Mouse (Mus musculus): ENCODE measurements around the gene Ddx52. TPM values are rescaled to one million over a fixed set of nuclear protein-coding genes. Genes with fewer than 3 reads are reported as not detected.

Gene Ddx52
- 18.2 and 19.0 TPM in 2 replicates for polyA plus RNA-seq (2012; rRNA removed)

- DNase-seq (ENCODE audit: low read depth), result peak; percentile 97
- TF ChIP-seq CTCF (IDR thresholded peaks at IDR 0.05; ENCODE audit: borderline replicate concordance, extremely low read depth, insufficient read depth, insufficient read length), result no peak
- peak; percentile 47; the same call in 1 of the 2 replicates for TF ChIP-seq POLR2A (IDR thresholded peaks at IDR 0.05; ENCODE audit: borderline replicate concordance, extremely low read depth, insufficient read depth, insufficient read length, poor library complexity, severe bottlenecking)
Observed at GRCm38 (mm10) chr11:83941950-83942840, at the start of gene Ddx52. Gene Ddx52 (plus strand): TSS chr11:83942062.

GRCm38 (mm10) chr11:83893325-83893724 lies 48.5 kb upstream of the Ddx52 start:
- DNase-seq (ENCODE audit: low read depth), result no peak
- TF ChIP-seq CTCF (IDR thresholded peaks at IDR 0.05; ENCODE audit: borderline replicate concordance, extremely low read depth, insufficient read depth, insufficient read length) (no peak), POLR2A (IDR thresholded peaks at IDR 0.05; ENCODE audit: borderline replicate concordance, extremely low read depth, insufficient read depth, insufficient read length, poor library complexity, severe bottlenecking) (no peak)

- TF ChIP-seq POLR2A (IDR thresholded peaks at IDR 0.05; ENCODE audit: borderline replicate concordance, extremely low read depth, insufficient read depth, insufficient read length, poor library complexity, severe bottlenecking) (no peak), CTCF (IDR thresholded peaks at IDR 0.05; ENCODE audit: borderline replicate concordance, extremely low read depth, insufficient read depth, insufficient read length) (no peak)
- no peak for DNase-seq (ENCODE audit: low read depth)
Observed at GRCm38 (mm10) chr11:83896430-83897410, 45.1 kb upstream of the Ddx52 start.

GRCm38 (mm10) chr11:83897569-83897968 lies 44.3 kb upstream of the Ddx52 start:
- DNase-seq (ENCODE audit: low read depth), result no peak
- TF ChIP-seq CTCF (IDR thresholded peaks at IDR 0.05; ENCODE audit: borderline replicate concordance, extremely low read depth, insufficient read depth, insufficient read length) (no peak), POLR2A (IDR thresholded peaks at IDR 0.05; ENCODE audit: borderline replicate concordance, extremely low read depth, insufficient read depth, insufficient read length, poor library complexity, severe bottlenecking) (no peak)

DNA sequence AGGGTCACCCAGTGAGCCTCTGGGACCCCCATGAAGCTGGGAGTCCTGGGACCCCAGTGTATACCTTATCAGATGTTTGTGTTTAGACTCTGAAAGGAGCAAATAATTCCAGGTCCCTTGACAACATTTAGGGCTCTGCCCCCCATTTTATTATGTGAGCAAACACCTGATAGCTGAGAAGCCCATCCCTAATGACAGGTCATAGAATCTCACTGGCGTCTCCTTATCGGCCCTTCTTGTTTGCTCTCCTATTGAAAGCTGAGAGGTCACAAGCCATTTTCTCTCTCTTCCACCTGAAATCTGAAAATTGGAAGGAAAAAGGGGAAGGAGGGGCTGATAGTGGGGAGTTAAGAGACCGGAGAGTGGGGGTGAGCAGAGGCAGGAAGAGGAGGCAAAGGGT lies 39.0 kb upstream of the Ddx52 start:
- no peak for DNase-seq (ENCODE audit: low read depth)
- TF ChIP-seq CTCF (IDR thresholded peaks at IDR 0.05; ENCODE audit: borderline replicate concordance, extremely low read depth, insufficient read depth, insufficient read length) (no peak), POLR2A (IDR thresholded peaks at IDR 0.05; ENCODE audit: borderline replicate concordance, extremely low read depth, insufficient read depth, insufficient read length, poor library complexity, severe bottlenecking) (no peak)

DNA sequence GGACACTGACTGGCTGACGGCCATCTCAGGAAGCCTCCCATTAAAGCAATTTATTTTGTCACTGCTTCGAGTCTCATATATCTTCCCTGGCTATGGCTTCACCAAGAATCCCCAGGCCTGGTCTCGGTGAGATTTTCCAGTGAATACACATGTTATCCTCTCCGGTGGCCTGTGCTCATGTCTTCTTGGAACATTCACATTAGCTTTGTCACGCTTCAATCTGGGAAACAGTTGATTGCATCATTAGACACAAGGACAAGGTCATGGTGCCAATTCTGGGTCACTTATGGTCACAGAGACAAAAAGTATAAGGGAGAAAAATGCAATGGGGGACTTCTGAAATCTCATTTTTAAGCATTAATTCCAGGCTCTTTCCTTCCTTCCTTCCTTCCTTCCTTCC lies 36.1 kb upstream of the Ddx52 start:
- no peak for TF ChIP-seq POLR2A (IDR thresholded peaks at IDR 0.05; ENCODE audit: borderline replicate concordance, extremely low read depth, insufficient read depth, insufficient read length, poor library complexity, severe bottlenecking)
- TF ChIP-seq CTCF (IDR thresholded peaks at IDR 0.05; ENCODE audit: borderline replicate concordance, extremely low read depth, insufficient read depth, insufficient read length), result no peak
- DNase-seq (ENCODE audit: low read depth), result no peak

- no peak for TF ChIP-seq CTCF (IDR thresholded peaks at IDR 0.05; ENCODE audit: borderline replicate concordance, extremely low read depth, insufficient read depth, insufficient read length)
- TF ChIP-seq POLR2A (IDR thresholded peaks at IDR 0.05; ENCODE audit: borderline replicate concordance, extremely low read depth, insufficient read depth, insufficient read length, poor library complexity, severe bottlenecking), result no peak
Observed at GRCm38 (mm10) chr11:83908376-83908775, 33.5 kb upstream of the Ddx52 start.

GRCm38 (mm10) chr11:83913824-83914311 lies 28.0 kb upstream of the Ddx52 start:
- DNase-seq (ENCODE audit: low read depth), result no peak
- no peak for TF ChIP-seq POLR2A (IDR thresholded peaks at IDR 0.05; ENCODE audit: borderline replicate concordance, extremely low read depth, insufficient read depth, insufficient read length, poor library complexity, severe bottlenecking)
- no peak for TF ChIP-seq CTCF (IDR thresholded peaks at IDR 0.05; ENCODE audit: borderline replicate concordance, extremely low read depth, insufficient read depth, insufficient read length)

More at GRCm38 (mm10) chr11:83908376-83908775, 33.5 kb upstream of the Ddx52 start:
- DNase-seq (ENCODE audit: low read depth), result peak; percentile 4

DNA sequence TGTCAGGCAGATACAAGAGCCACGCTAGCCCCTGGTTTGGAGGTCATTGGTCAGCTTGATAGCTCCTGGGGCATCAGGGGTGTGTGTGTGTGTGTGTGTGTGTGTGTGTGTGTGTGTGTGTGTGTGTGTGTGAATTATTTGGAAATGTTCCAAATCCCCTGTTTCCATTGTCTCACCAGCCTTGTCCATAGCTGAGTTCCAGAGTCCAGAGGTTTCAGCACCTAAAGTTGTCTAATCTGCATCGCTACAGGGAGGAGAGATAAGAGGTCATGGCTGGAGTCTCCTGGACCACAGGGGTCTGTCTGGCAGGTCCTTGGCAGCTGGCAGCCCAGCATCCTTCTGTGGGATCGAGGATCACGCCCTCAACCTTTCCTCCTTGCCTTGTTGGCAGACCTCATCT lies 27.4 kb upstream of the Ddx52 start:
- DNase-seq (ENCODE audit: low read depth), result no peak
- no peak for TF ChIP-seq POLR2A (IDR thresholded peaks at IDR 0.05; ENCODE audit: borderline replicate concordance, extremely low read depth, insufficient read depth, insufficient read length, poor library complexity, severe bottlenecking)
- no peak for TF ChIP-seq CTCF (IDR thresholded peaks at IDR 0.05; ENCODE audit: borderline replicate concordance, extremely low read depth, insufficient read depth, insufficient read length)

DNA sequence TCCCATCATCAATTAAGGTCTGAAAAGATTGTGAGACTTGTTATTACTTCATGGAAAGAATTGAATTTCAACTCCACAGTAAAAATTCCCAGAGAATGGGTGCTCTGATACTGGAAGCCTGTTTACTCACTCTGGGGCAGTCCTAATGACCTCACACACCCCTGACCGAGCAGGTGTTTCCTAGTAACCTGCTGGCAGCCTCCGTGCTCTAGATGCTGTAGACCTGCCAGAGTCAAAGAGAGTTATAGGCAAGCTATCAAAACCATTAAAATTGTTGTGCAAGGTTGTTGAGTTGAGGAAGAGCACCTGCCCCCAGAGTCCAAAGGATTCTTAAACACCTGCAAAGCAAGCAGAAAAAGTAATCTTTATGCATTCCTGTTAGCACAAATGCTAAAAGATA lies 19.3 kb upstream of the Ddx52 start:
- TF ChIP-seq POLR2A (IDR thresholded peaks at IDR 0.05; ENCODE audit: borderline replicate concordance, extremely low read depth, insufficient read depth, insufficient read length, poor library complexity, severe bottlenecking) (no peak), CTCF (IDR thresholded peaks at IDR 0.05; ENCODE audit: borderline replicate concordance, extremely low read depth, insufficient read depth, insufficient read length) (no peak)
- DNase-seq (ENCODE audit: low read depth), result no peak

DNA sequence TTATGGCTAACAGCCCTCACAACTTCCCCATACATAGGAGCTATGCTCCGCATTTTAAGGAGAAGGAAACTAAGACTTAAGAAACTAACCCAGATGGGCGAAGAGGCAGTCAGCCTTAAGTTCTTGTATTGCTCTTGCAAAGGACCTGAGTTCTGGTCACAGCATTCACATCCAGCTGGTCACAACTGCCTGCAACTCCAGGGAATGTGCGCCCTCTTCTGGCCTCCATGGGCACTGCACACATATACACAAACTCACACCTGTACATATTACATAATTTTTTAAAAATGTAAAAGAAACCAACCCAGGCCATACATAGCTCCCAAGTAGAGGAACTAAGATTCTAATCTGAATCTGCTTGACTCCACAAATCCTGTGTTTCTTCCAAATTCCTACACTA lies 14.8 kb upstream of the Ddx52 start:
- no peak for DNase-seq (ENCODE audit: low read depth)
- TF ChIP-seq POLR2A (IDR thresholded peaks at IDR 0.05; ENCODE audit: borderline replicate concordance, extremely low read depth, insufficient read depth, insufficient read length, poor library complexity, severe bottlenecking) (no peak), CTCF (IDR thresholded peaks at IDR 0.05; ENCODE audit: borderline replicate concordance, extremely low read depth, insufficient read depth, insufficient read length) (peak; percentile 58; the same call in 1 of the 2 replicates)
